Mouse (Mus musculus): Measurements from ENCODE around the gene Meis2. TPM values are rescaled to one million over a fixed set of nuclear protein-coding genes. Genes with fewer than 3 reads are reported as not detected.
A peak's percentile ranks its signal among the peaks of the same experiment; 100 is the strongest.

The Meis2 gene
- polyA plus RNA-seq, 2 experiments, result 0.69 to 1.5 TPM

DNA sequence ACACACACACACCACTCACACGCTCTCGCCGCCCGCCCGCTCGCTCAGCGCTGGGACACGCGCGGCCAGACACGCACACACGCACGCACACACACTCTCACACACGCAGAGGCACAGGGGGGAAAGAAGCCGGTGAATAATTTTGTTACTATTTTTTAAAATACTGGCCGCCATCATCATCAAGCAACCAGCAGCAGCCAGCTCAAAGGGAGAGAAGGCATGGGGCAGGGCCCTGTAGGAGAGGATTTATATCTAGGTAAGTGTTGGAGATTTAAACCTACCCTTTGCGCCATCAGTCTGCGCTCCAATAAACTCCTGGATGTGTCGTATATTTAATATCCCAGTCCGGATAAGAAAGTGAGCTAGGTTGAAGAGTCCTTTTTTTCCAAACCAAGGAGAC is 1.1 kb downstream of the Meis2 start:
- peak overlapping the region; percentile 52 for H3K4me2 ChIP-seq (ENCODE audit: low read depth)
- H3K4me3 ChIP-seq (ENCODE audit: insufficient read depth in 1 of 2, low read depth in 2 of 2, low read length in 2 of 2), result peak overlapping the region; percentile 46 to 67
- no peak for ATAC-seq (ENCODE audit: insufficient read depth)
- TF ChIP-seq CTCF (IDR thresholded peaks at IDR 0.05; ENCODE audit: low read depth), result no peak
- no peak for TF ChIP-seq EP300 (IDR thresholded peaks at IDR 0.05; ENCODE audit: low read depth)
- H3K4me1 ChIP-seq (replicated peaks; ENCODE audit: control insufficient read depth in 2 of 2, insufficient read depth in 2 of 2, low read length in 1 of 2), result no peaks in the 10 kb centered on the region
- no peak for DNase-seq (ENCODE audit: low read depth in 3 of 3, low spot score in 3 of 3)
- H3K9me3 ChIP-seq (ENCODE audit: control insufficient read depth, low read length), result no peaks in the 10 kb centered on the region
- no peak overlapping the region for H3K27ac ChIP-seq
- H3K36me3 ChIP-seq (replicated peaks; ENCODE audit: control insufficient read depth, insufficient read depth, low read depth), result no peaks in the 10 kb centered on the region
- peaks cover 90% of the 10 kb centered on the region for H3K27me3 ChIP-seq (ENCODE audit: control insufficient read depth, insufficient read depth, low read length)
- 2% methylated on average over 20 of the region's 20 CpGs for WGBS (ENCODE audit: insufficient replicate concordance)
- no peak overlapping the region for H3K9ac ChIP-seq (replicated peaks)

GRCm38 (mm10) chr2:116063819-116064293 is 1.8 kb downstream of the Meis2 start:
- H3K9me3 ChIP-seq (ENCODE audit: control insufficient read depth, low read length), result no peaks in the 10 kb centered on the region
- under 1% methylated on average over 37 of the region's 37 CpGs for WGBS (ENCODE audit: insufficient replicate concordance)
- no peaks in the 10 kb centered on the region for H3K4me1 ChIP-seq (replicated peaks; ENCODE audit: control insufficient read depth in 2 of 2, insufficient read depth in 2 of 2, low read length in 1 of 2)
- no peaks in the 10 kb centered on the region for H3K36me3 ChIP-seq (replicated peaks; ENCODE audit: control insufficient read depth, insufficient read depth, low read depth)
- TF ChIP-seq EP300 (IDR thresholded peaks at IDR 0.05; ENCODE audit: low read depth) (no peak), CTCF (IDR thresholded peaks at IDR 0.05; ENCODE audit: low read depth) (no peak)
- peak overlapping the region; percentile 58 for H3K4me2 ChIP-seq (ENCODE audit: low read depth)
- H3K27me3 ChIP-seq (ENCODE audit: control insufficient read depth, insufficient read depth, low read length), result peaks cover 88% of the 10 kb centered on the region
- DNase-seq (ENCODE audit: low read depth in 3 of 3, low spot score in 3 of 3), result no peak
- H3K9ac ChIP-seq (replicated peaks), result peak overlapping the region; percentile 16
- no peak for ATAC-seq (ENCODE audit: insufficient read depth)
- no peak overlapping the region for H3K27ac ChIP-seq
- H3K4me3 ChIP-seq (ENCODE audit: insufficient read depth in 1 of 2, low read depth in 2 of 2, low read length in 2 of 2), result peak overlapping the region; percentile 52 to 67

GRCm38 (mm10) chr2:116062761-116063441 is 2.7 kb downstream of the Meis2 start:
- 1% methylated on average over 36 of the region's 36 CpGs for WGBS (ENCODE audit: insufficient replicate concordance)
- no peaks in the 10 kb centered on the region for H3K36me3 ChIP-seq (replicated peaks; ENCODE audit: control insufficient read depth, insufficient read depth, low read depth)
- ATAC-seq (ENCODE audit: insufficient read depth), result no peak
- H3K4me2 ChIP-seq (ENCODE audit: low read depth), result peak overlapping the region; percentile 58
- TF ChIP-seq EP300 (IDR thresholded peaks at IDR 0.05; ENCODE audit: low read depth), result no peak
- TF ChIP-seq CTCF (IDR thresholded peaks at IDR 0.05; ENCODE audit: low read depth), result no peak
- no peak for DNase-seq (ENCODE audit: low read depth in 3 of 3, low spot score in 3 of 3)
- no peak overlapping the region for H3K27ac ChIP-seq
- no peaks in the 10 kb centered on the region for H3K9me3 ChIP-seq (ENCODE audit: control insufficient read depth, low read length)
- peaks cover 80% of the 10 kb centered on the region for H3K27me3 ChIP-seq (ENCODE audit: control insufficient read depth, insufficient read depth, low read length)
- H3K4me3 ChIP-seq (ENCODE audit: insufficient read depth in 1 of 2, low read depth in 2 of 2, low read length in 2 of 2), result peak overlapping the region; percentile 52 to 68
- H3K9ac ChIP-seq (replicated peaks), result no peak overlapping the region
- H3K4me1 ChIP-seq (replicated peaks; ENCODE audit: control insufficient read depth in 2 of 2, insufficient read depth in 2 of 2, low read length in 1 of 2), result no peaks in the 10 kb centered on the region

GRCm38 (mm10) chr2:116062251-116062651 is 3.4 kb downstream of the Meis2 start:
- no peak for TF ChIP-seq CTCF (IDR thresholded peaks at IDR 0.05; ENCODE audit: low read depth)
- no peak for TF ChIP-seq EP300 (IDR thresholded peaks at IDR 0.05; ENCODE audit: low read depth)
- Histone ChIP-seq H3K27ac (no peak overlapping the region), H3K4me2 (ENCODE audit: low read depth) (peak overlapping the region; percentile 58), H3K9ac (replicated peaks) (no peak overlapping the region), H3K27me3 (ENCODE audit: control insufficient read depth, insufficient read depth, low read length) (peaks cover 75% of the 10 kb centered on the region), H3K36me3 (replicated peaks; ENCODE audit: control insufficient read depth, insufficient read depth, low read depth) (no peaks in the 10 kb centered on the region), H3K9me3 (ENCODE audit: control insufficient read depth, low read length) (no peaks in the 10 kb centered on the region), H3K4me1 (replicated peaks; ENCODE audit: control insufficient read depth in 2 of 2, insufficient read depth in 2 of 2, low read length in 1 of 2) (no peaks in the 10 kb centered on the region), H3K4me3 (ENCODE audit: insufficient read depth in 1 of 2, low read depth in 2 of 2, low read length in 2 of 2) (peak overlapping the region; percentile 52 to 68)
- WGBS (ENCODE audit: insufficient replicate concordance), result 2% methylated on average over 20 of the region's 20 CpGs
- DNase-seq (ENCODE audit: low read depth in 3 of 3, low spot score in 3 of 3), result no peak
- no peak for ATAC-seq (ENCODE audit: insufficient read depth)

- Histone ChIP-seq H3K4me3 (ENCODE audit: insufficient read depth in 1 of 2, low read depth in 2 of 2, low read length in 2 of 2) (peak overlapping the region; percentile 42 to 52; a peak in 3 of 4 replicates), H3K4me1 (replicated peaks; ENCODE audit: control insufficient read depth in 2 of 2, insufficient read depth in 2 of 2, low read length in 1 of 2) (no peaks in the 10 kb centered on the region), H3K9ac (replicated peaks) (no peak overlapping the region), H3K36me3 (replicated peaks; ENCODE audit: control insufficient read depth, insufficient read depth, low read depth) (no peaks in the 10 kb centered on the region), H3K4me2 (ENCODE audit: low read depth) (peak overlapping the region; percentile 58), H3K27ac (no peak overlapping the region), H3K9me3 (ENCODE audit: control insufficient read depth, low read length) (no peaks in the 10 kb centered on the region), H3K27me3 (ENCODE audit: control insufficient read depth, insufficient read depth, low read length) (peaks cover 68% of the 10 kb centered on the region)
- WGBS (ENCODE audit: insufficient replicate concordance), result 2% methylated on average over 30 of the region's 30 CpGs
- ATAC-seq (ENCODE audit: insufficient read depth) (no peak), DNase-seq (ENCODE audit: low read depth in 3 of 3, low spot score in 3 of 3) (no peak)
- no peak for TF ChIP-seq EP300 (IDR thresholded peaks at IDR 0.05; ENCODE audit: low read depth)
- TF ChIP-seq CTCF (IDR thresholded peaks at IDR 0.05; ENCODE audit: low read depth), result no peak
These were observed 4.1 kb downstream of the Meis2 start for GRCm38 (mm10) chr2:116061401-116062021.

Data from liver, embryonic 14.5 days (tissue).